Mouse (Mus musculus): ENCODE data around the gene Dysf. TPM values are rescaled to one million over a fixed set of nuclear protein-coding genes. Genes with fewer than 3 reads are reported as not detected.

The Dysf gene
- total RNA-seq, 2 experiments from 2014 or later = 3.7 to 5.8 TPM

Other genes with a start within 250 kb of the Dysf start
- gene Ankrd53, start 245.9 kb upstream of the Dysf start, total RNA-seq (2021) = not detected
- gene Tex261, start 232.8 kb upstream of the Dysf start, total RNA-seq (2021) = 10 to 100 TPM; 43.1 to 50.6 TPM
- gene Nagk, start 213.6 kb upstream of the Dysf start, total RNA-seq (2021) = 10 to 100 TPM; 64.0 to 66.1 TPM
- gene Paip2b, start 176.8 kb upstream of the Dysf start, total RNA-seq (2021) = 10 to 100 TPM; 50.5 to 55.9 TPM
- 100 to 1,000 TPM; 120 to 121 TPM for gene Zfp638, start 141.5 kb upstream of the Dysf start, total RNA-seq (2021)